Mouse (Mus musculus): Measurements from ENCODE around the gene Ascl3. TPM values are rescaled to one million over a fixed set of nuclear protein-coding genes. Genes with fewer than 3 reads are reported as not detected.

The Ascl3 gene
- total and polyA plus RNA-seq, 2 experiments, result 0.18 TPM; not detected in 1

DNA sequence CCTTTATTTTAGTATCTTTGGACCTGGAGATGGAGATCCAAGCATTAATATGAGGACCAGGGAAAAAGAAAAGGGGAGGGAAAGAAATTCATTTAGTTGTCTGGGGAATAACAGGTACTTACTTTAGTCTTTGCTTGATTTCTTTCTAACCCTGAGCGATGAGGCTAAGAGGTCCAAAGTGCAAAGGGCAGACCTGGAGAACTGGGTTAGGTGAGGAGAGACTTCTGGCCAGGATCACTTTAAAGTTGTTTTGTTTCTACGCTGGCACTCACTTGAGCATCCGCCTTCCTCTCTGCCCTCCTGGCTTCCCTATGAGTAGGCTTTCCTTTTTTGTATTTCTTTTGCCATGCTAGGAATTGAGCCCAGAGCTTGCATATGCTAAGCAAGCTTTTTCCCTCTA, 24.8 kb upstream of the Ascl3 start:
- no peaks in the 10 kb centered on the region for H3K36me3 ChIP-seq (ENCODE audit: control insufficient read depth, insufficient read depth, low read length)
- 80% methylated on average over 3 of the region's 3 CpGs for WGBS
- H3K27ac ChIP-seq (replicated peaks; ENCODE audit: insufficient read depth, low read depth, low read length), result no peak overlapping the region
- H3K4me1 ChIP-seq (ENCODE audit: control insufficient read depth, insufficient read depth, low read length), result peaks cover 3% of the 10 kb centered on the region; the same call in 1 of the 2 replicates
- no peaks in the 10 kb centered on the region for H3K27me3 ChIP-seq (ENCODE audit: control insufficient read depth, insufficient read depth, low read length)
- H3K4me3 ChIP-seq (ENCODE audit: insufficient read depth, low read depth, low read length), result no peak overlapping the region
- peak; percentile 18 for DNase-seq (ENCODE audit: extremely low read depth, low read depth, low spot score)
- no peak overlapping the region for H3K9ac ChIP-seq (ENCODE audit: low read depth, low read length)
- TF ChIP-seq POLR2A (IDR thresholded peaks at IDR 0.05; ENCODE audit: extremely low read depth, insufficient read depth, low read length) (no peak), CTCF (IDR thresholded peaks at IDR 0.05; ENCODE audit: low read depth, low read length) (no peak)
- H3K79me2 ChIP-seq (ENCODE audit: control insufficient read depth, insufficient read depth, low read length), result no peaks in the 10 kb centered on the region; the same call in 1 of the 2 replicates

GRCm38 (mm10) chr7:109754034-109754433, 22.5 kb upstream of the Ascl3 start:
- Histone ChIP-seq H3K9ac (ENCODE audit: low read depth, low read length) (no peak overlapping the region), H3K27me3 (ENCODE audit: control insufficient read depth, insufficient read depth, low read length) (no peaks in the 10 kb centered on the region), H3K36me3 (ENCODE audit: control insufficient read depth, insufficient read depth, low read length) (peaks cover 2% of the 10 kb centered on the region; the same call in 1 of the 2 replicates), H3K4me1 (ENCODE audit: control insufficient read depth, insufficient read depth, low read length) (peaks cover 6% of the 10 kb centered on the region; the same call in 1 of the 2 replicates), H3K79me2 (ENCODE audit: control insufficient read depth, insufficient read depth, low read length) (no peaks in the 10 kb centered on the region; the same call in 1 of the 2 replicates), H3K27ac (replicated peaks; ENCODE audit: insufficient read depth, low read depth, low read length) (no peak overlapping the region), H3K4me3 (ENCODE audit: insufficient read depth, low read depth, low read length) (no peak overlapping the region)
- 84% methylated on average over 8 of the region's 8 CpGs for WGBS
- TF ChIP-seq POLR2A (IDR thresholded peaks at IDR 0.05; ENCODE audit: extremely low read depth, insufficient read depth, low read length), result no peak
- no peak for TF ChIP-seq CTCF (IDR thresholded peaks at IDR 0.05; ENCODE audit: low read depth, low read length)
- no peak for DNase-seq (ENCODE audit: extremely low read depth, low read depth, low spot score)

DNA sequence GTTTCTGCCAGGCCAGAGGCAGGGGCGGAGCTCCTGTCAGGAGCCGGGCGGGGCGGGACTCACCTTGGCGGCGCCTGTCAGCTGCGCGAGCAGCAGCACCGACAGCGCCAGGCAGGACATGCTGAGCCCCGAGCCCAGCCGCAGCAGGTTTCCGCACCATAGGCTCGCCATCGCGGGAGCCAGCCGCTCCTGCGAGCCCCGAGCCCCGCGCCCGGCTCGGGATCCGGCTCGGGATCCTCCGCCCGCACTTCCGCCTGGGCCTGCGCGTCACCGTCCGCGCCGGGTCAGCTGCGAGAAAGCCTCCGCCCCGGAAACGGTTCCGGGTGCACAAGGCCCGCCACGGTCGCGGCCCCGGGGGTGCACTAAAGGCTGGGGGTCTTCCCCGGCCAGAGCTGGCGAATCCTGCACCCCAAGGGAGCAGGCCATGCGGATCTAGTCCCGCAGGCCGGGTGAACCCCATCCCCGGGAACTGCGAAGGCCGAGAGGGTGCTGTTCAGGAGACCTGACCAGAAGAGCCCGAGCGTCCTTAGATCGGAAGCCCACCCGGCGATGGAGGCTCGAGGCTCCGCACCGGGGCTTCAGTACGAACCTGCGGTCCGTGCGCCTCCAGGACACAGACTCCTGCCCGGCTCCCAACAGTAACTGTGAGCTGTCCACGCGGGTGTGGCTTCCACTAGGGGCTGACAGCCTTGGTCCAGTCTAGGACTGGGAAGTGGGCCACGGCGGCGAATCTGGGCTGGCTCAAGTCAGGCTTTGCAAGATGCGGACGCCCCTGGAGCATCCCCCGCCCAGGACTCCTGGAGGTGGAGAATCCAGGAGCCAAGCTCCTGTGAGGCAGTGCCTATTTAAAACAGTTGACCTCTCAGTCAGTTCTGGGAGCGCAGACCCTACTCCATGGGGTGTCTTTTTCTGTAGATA, 20.7 kb upstream of the Ascl3 start, which contains the start of gene Tmem9b:
Gene Tmem9b, minus strand, starts transcription at position 868 of the 918 bp plus-strand sequence.
- peaks cover 7% of the 10 kb centered on the region; the same call in 1 of the 2 replicates for H3K4me1 ChIP-seq (ENCODE audit: control insufficient read depth, insufficient read depth, low read length)
- peak within 1 kb of the TSS; percentile 93 for H3K27ac ChIP-seq (replicated peaks; ENCODE audit: insufficient read depth, low read depth, low read length)
- no peaks in the 10 kb centered on the region for H3K27me3 ChIP-seq (ENCODE audit: control insufficient read depth, insufficient read depth, low read length)
- WGBS, result 1% methylated on average over 74 of the region's 74 CpGs
- TF ChIP-seq CTCF (IDR thresholded peaks at IDR 0.05; ENCODE audit: low read depth, low read length), result 0 out of 2 replicates have a peak, but pooled peaks have one; percentile 25
- TF ChIP-seq POLR2A (IDR thresholded peaks at IDR 0.05; ENCODE audit: extremely low read depth, insufficient read depth, low read length), result 0 out of 2 replicates have a peak, but pooled peaks have one; percentile 41
- no peaks in the 10 kb centered on the region; the same call in 1 of the 2 replicates for H3K79me2 ChIP-seq (ENCODE audit: control insufficient read depth, insufficient read depth, low read length)
- H3K36me3 ChIP-seq (ENCODE audit: control insufficient read depth, insufficient read depth, low read length), result peaks cover 2% of the 10 kb centered on the region; the same call in 1 of the 2 replicates
- H3K9ac ChIP-seq (ENCODE audit: low read depth, low read length), result peak within 1 kb of the TSS; percentile 96
- peak within 1 kb of the TSS; percentile 88 for H3K4me3 ChIP-seq (ENCODE audit: insufficient read depth, low read depth, low read length)
- DNase-seq (ENCODE audit: extremely low read depth, low read depth, low spot score), result peak; percentile 49

DNA sequence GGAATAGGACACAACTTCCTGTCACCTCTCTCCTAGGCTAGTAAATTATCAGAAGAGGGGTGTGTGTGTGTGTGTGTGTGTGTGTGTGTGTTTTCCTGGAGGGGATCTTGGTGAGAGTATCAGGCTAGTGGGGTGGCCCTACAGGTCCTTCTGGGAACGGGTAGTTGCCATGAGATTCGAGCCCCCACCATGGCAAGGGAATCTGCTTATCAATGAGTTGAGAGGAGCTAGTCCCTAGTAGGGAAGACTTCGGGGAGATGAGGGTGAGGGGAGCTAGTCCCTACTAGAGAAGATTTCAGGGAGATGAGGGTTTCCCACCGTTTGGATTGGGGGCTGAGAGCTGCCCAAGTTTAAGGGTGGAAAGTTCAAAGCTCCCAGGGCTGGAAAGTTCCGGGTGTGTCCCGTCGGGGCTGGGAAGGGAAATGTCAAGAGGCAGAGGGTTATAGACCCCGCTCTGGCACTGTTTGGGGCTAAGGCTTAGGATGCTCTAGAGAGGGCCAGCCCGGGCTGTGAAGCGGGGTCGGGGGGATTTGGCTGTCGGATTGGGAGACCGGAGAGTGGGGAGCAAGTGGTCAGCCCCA, 20.0 kb upstream of the Ascl3 start:
- Histone ChIP-seq H3K4me1 (ENCODE audit: control insufficient read depth, insufficient read depth, low read length) (peaks cover 7% of the 10 kb centered on the region; the same call in 1 of the 2 replicates), H3K4me3 (ENCODE audit: insufficient read depth, low read depth, low read length) (peak overlapping the region; percentile 88), H3K79me2 (ENCODE audit: control insufficient read depth, insufficient read depth, low read length) (no peaks in the 10 kb centered on the region; the same call in 1 of the 2 replicates), H3K9ac (ENCODE audit: low read depth, low read length) (peak overlapping the region; percentile 96), H3K27ac (replicated peaks; ENCODE audit: insufficient read depth, low read depth, low read length) (peak overlapping the region; percentile 93), H3K27me3 (ENCODE audit: control insufficient read depth, insufficient read depth, low read length) (no peaks in the 10 kb centered on the region), H3K36me3 (ENCODE audit: control insufficient read depth, insufficient read depth, low read length) (peaks cover 2% of the 10 kb centered on the region; the same call in 1 of the 2 replicates)
- DNase-seq (ENCODE audit: extremely low read depth, low read depth, low spot score), result no peak
- 3% methylated on average over 13 of the region's 13 CpGs for WGBS
- TF ChIP-seq CTCF (IDR thresholded peaks at IDR 0.05; ENCODE audit: low read depth, low read length), result no peak

DNA sequence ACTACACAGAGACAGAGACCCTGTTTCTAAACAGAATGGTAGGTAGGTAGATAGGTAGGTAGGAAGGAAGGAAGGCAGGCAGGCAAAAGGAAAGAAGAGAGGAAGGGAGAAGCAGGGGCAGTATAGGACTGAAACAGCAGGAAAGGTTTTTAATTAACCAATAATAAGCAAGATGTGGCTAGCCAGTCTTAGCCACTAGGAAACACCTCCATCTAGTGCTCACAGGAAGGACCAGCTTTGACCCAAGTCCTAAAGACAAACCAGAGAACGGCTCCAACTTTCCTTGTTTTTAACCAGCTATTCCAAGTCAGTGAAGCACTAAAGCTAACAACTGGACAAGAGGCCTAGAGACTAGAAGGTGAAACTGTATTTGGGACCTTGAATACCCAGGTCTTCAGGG, 16.2 kb upstream of the Ascl3 start:
- H3K4me1 ChIP-seq (ENCODE audit: control insufficient read depth, insufficient read depth, low read length), result peaks cover 7% of the 10 kb centered on the region; the same call in 1 of the 2 replicates
- peaks cover 19% of the 10 kb centered on the region for H3K36me3 ChIP-seq (ENCODE audit: control insufficient read depth, insufficient read depth, low read length)
- no peak overlapping the region for H3K4me3 ChIP-seq (ENCODE audit: insufficient read depth, low read depth, low read length)
- DNase-seq (ENCODE audit: extremely low read depth, low read depth, low spot score), result no peak
- H3K9ac ChIP-seq (ENCODE audit: low read depth, low read length), result no peak overlapping the region
- H3K27me3 ChIP-seq (ENCODE audit: control insufficient read depth, insufficient read depth, low read length), result no peaks in the 10 kb centered on the region
- WGBS, result 67% methylated on average over 1 of the region's 1 CpGs
- no peak for TF ChIP-seq CTCF (IDR thresholded peaks at IDR 0.05; ENCODE audit: low read depth, low read length)
- TF ChIP-seq POLR2A (IDR thresholded peaks at IDR 0.05; ENCODE audit: extremely low read depth, insufficient read depth, low read length), result no peak
- H3K79me2 ChIP-seq (ENCODE audit: control insufficient read depth, insufficient read depth, low read length), result no peaks in the 10 kb centered on the region; the same call in 1 of the 2 replicates
- no peak overlapping the region for H3K27ac ChIP-seq (replicated peaks; ENCODE audit: insufficient read depth, low read depth, low read length)

Measured in liver, adult 2 months (tissue).